Comparison of ENCODE assay signal across 9 mouse cellular contexts in genomic region chr1:132200562-132201510, GRCm38 (mm10). TPM values are rescaled to one million over a fixed set of nuclear protein-coding genes. Genes with fewer than 3 reads are reported as not detected.
DNase-seq lines count a peak whose midpoint lies in the region; ATAC-seq lines count a peak whose summit lies in the region.
"Had no signal": no experiment of that assay in that cellular context is flagged by ENCODE, and none has a peak within 500 bp of the region (broad histone marks: within the 10 kb centered on the region; RNA-seq: fewer than 3 reads in every experiment).

No protein-coding gene starts in this region.

- no peak for DNase-seq in heart, postnatal 14 days
- peak; percentile 82 to 94 for DNase-seq in left cerebral cortex, postnatal 14 days (ENCODE audit: low spot score in 2 of 2)
- DNase-seq in gastrocnemius, postnatal 36 days, result no peak
- no peak for DNase-seq in kidney, adult 18-20 months

- H3K4me2 ChIP-seq in heart, embryonic 14.5 days (ENCODE audit: low read length), result peak overlapping the region; percentile 49
- H3K4me2 ChIP-seq in forebrain, embryonic 12.5 days, result peak overlapping the region; percentile 37
- H3K4me2 ChIP-seq in neural tube, embryonic 15.5 days, result peak overlapping the region; percentile 46

- H3K9me3 ChIP-seq in heart, embryonic 14.5 days (ENCODE audit: control insufficient read depth, low read length), result no peaks in the 10 kb centered on the region
- no peaks in the 10 kb centered on the region for H3K9me3 ChIP-seq in forebrain, embryonic 12.5 days
- H3K9me3 ChIP-seq in neural tube, embryonic 15.5 days (replicated peaks), result no peaks in the 10 kb centered on the region

- H3K4me3 ChIP-seq in heart, embryonic 14.5 days (ENCODE audit: control insufficient read depth in 1 of 2, insufficient read depth in 1 of 2, low read depth in 1 of 2, low read length in 2 of 2), result peak overlapping the region in 1 of 2 experiments; percentile 6; a peak in 1 of 4 replicates
- H3K4me3 ChIP-seq in forebrain, embryonic 12.5 days (replicated peaks), result peak overlapping the region; percentile 26
- peak overlapping the region; percentile 32 for H3K4me3 ChIP-seq in neural tube, embryonic 15.5 days (replicated peaks)

- WGBS in heart, embryonic 14.5 days, result 33% methylated on average over 11 of the region's 11 CpGs
- 2% methylated on average over 11 of the region's 11 CpGs for WGBS in forebrain, embryonic 12.5 days
- 13% methylated on average over 11 of the region's 11 CpGs for WGBS in neural tube, embryonic 15.5 days

- intact Hi-C loops in heart, postnatal 14 days (cut with DNase I), result no loop called here
- intact Hi-C loops in left cerebral cortex, postnatal 14 days (cut with DNase I), result no loop called here
- intact Hi-C loops in gastrocnemius, postnatal 36 days (cut with DNase I), result loop anchor here (5.0 kb wide), 1 partner anchor 34 kb away; no protein-coding TSS in a partner anchor

- no peak overlapping the region for H3K9ac ChIP-seq in heart, embryonic 14.5 days (ENCODE audit: low read length)
- H3K9ac ChIP-seq in forebrain, embryonic 12.5 days, result peak overlapping the region; percentile 8
- H3K9ac ChIP-seq in neural tube, embryonic 15.5 days (replicated peaks), result peak overlapping the region; percentile 43

- no peak for ATAC-seq in heart, embryonic 14.5 days (ENCODE audit: insufficient number of reproducible peaks, insufficient read depth, low FRiP score, low read depth)
- ATAC-seq in cerebellum, adult (ENCODE audit: insufficient number of reproducible peaks, low FRiP score, low TSS enrichment), result peak; percentile 88
- ATAC-seq in forebrain, embryonic 12.5 days (ENCODE audit: low FRiP score), result peak; percentile 80
- peak; percentile 76 for ATAC-seq in neural tube, embryonic 15.5 days (ENCODE audit: low FRiP score)

- no peak overlapping the region for H3K27ac ChIP-seq in heart, embryonic 14.5 days (replicated peaks in 1 of 2; ENCODE audit: control insufficient read depth in 1 of 2, insufficient read depth in 1 of 2, low read depth in 2 of 2, low read length in 2 of 2)
- H3K27ac ChIP-seq in forebrain, embryonic 12.5 days, result peak overlapping the region; percentile 87
- peak overlapping the region; percentile 30; the same call in 1 of the 2 replicates for H3K27ac ChIP-seq in neural tube, embryonic 15.5 days (replicated peaks)

- peaks cover 46% of the 10 kb centered on the region for H3K27me3 ChIP-seq in heart, embryonic 14.5 days (ENCODE audit: control insufficient read depth, insufficient read depth, low read length)
- peaks cover 4% of the 10 kb centered on the region; the same call in 1 of the 2 replicates for H3K27me3 ChIP-seq in forebrain, embryonic 12.5 days
- no peaks in the 10 kb centered on the region for H3K27me3 ChIP-seq in neural tube, embryonic 15.5 days (replicated peaks)

- H3K4me1 ChIP-seq in heart, embryonic 14.5 days (ENCODE audit: control insufficient read depth in 2 of 2, insufficient read depth in 2 of 2, low read length in 2 of 2), result peaks cover 2 to 7% of the 10 kb centered on the region in 2 experiments; a peak in 3 of 4 replicates
- peaks cover 84% of the 10 kb centered on the region for H3K4me1 ChIP-seq in forebrain, embryonic 12.5 days
- H3K4me1 ChIP-seq in neural tube, embryonic 15.5 days, result peaks cover 71% of the 10 kb centered on the region

- no peaks in the 10 kb centered on the region for H3K36me3 ChIP-seq in heart, embryonic 14.5 days (ENCODE audit: control insufficient read depth, insufficient read depth, low read length)
- no peaks in the 10 kb centered on the region for H3K36me3 ChIP-seq in forebrain, embryonic 12.5 days (replicated peaks)
- H3K36me3 ChIP-seq in neural tube, embryonic 15.5 days, result peaks cover 7% of the 10 kb centered on the region; the same call in 1 of the 2 replicates

RNA-seq across cellular contexts. Expression of gene AC124108.1, which starts 9.6 kb away (rescaled TPM):
- not detected in 2 replicates for polyA plus RNA-seq in heart, embryonic 14.5 days (2014; fragmentation: Nextera tagmentation; extraction: Ambion mirVana)
- not detected for total RNA-seq in heart, postnatal 14 days (2021)
- polyA plus RNA-seq in forebrain, embryonic 12.5 days (2016; fragmentation: Nextera tagmentation; extraction: Ambion mirVana), result 5.0 and 5.7 TPM in 2 replicates
- 1 to 10 TPM; 3.7 to 3.9 TPM for total RNA-seq in left cerebral cortex, postnatal 14 days (2021)
- polyA plus RNA-seq in neural tube, embryonic 15.5 days (2015; fragmentation: Nextera tagmentation; extraction: Ambion mirVana), result 1.4 and 1.6 TPM in 2 replicates
- total RNA-seq in gastrocnemius, postnatal 36 days (2021), result not detected
- polyA plus RNA-seq: heart, postnatal 0 days had no signal

RNA-seq across cellular contexts. Expression of gene Lemd1, which starts 9.6 kb away (rescaled TPM):
- not detected in 2 replicates for polyA plus RNA-seq in heart, embryonic 14.5 days (2014; fragmentation: Nextera tagmentation; extraction: Ambion mirVana)
- total RNA-seq in heart, postnatal 14 days (2021), result not detected
- polyA plus RNA-seq in forebrain, embryonic 12.5 days (2016; fragmentation: Nextera tagmentation; extraction: Ambion mirVana), result 12.3 and 14.7 TPM in 2 replicates
- total RNA-seq in left cerebral cortex, postnatal 14 days (2021), result 1 to 10 TPM; 4.1 to 4.6 TPM
- polyA plus RNA-seq in neural tube, embryonic 15.5 days (2015; fragmentation: Nextera tagmentation; extraction: Ambion mirVana), result 16.9 and 17.6 TPM in 2 replicates
- not detected for total RNA-seq in gastrocnemius, postnatal 36 days (2021)
- polyA plus RNA-seq: heart, postnatal 0 days had no signal

RNA-seq across cellular contexts. Expression of gene Gm10188, which starts 28.7 kb away (rescaled TPM):
- not detected in 2 replicates for polyA plus RNA-seq in heart, embryonic 14.5 days (2014; fragmentation: Nextera tagmentation; extraction: Ambion mirVana)
- not detected for total RNA-seq in heart, postnatal 14 days (2021)
- polyA plus RNA-seq in forebrain, embryonic 12.5 days (2016; fragmentation: Nextera tagmentation; extraction: Ambion mirVana), result 0.38 and 0.59 TPM in 2 replicates
- not detected for total RNA-seq in left cerebral cortex, postnatal 14 days (2021)
- polyA plus RNA-seq in neural tube, embryonic 15.5 days (2015; fragmentation: Nextera tagmentation; extraction: Ambion mirVana), result 0.50 and 0.59 TPM in 2 replicates
- total RNA-seq in gastrocnemius, postnatal 36 days (2021), result not detected
- polyA plus RNA-seq: heart, postnatal 0 days had no signal

Comparison
In these comparisons a context has a peak if more than half of its experiments do, and no peak if none do; other contexts are left out.
1. H3K27ac ChIP-seq: peak in forebrain, embryonic 12.5 days (single experiment) and neural tube, embryonic 15.5 days (single experiment); none in heart, embryonic 14.5 days (0 of 2).
2. DNase-seq: peak in left cerebral cortex, postnatal 14 days (2 of 2); none in heart, postnatal 14 days (0 of 2), gastrocnemius, postnatal 36 days (0 of 2) and kidney, adult 18-20 months (single experiment).
3. RNA of gene AC124108.1, which starts 9.6 kb away (total RNA-seq): 3.7 to 3.9 TPM in left cerebral cortex, postnatal 14 days; not detected in gastrocnemius, postnatal 36 days and not detected in heart, postnatal 14 days; every median in the first group is over 4 times any median in the second.
4. RNA of gene Lemd1, which starts 9.6 kb away (total RNA-seq): 4.1 to 4.6 TPM in left cerebral cortex, postnatal 14 days; not detected in heart, postnatal 14 days and not detected in gastrocnemius, postnatal 36 days; every median in the first group is over 4 times any median in the second.
5. Peak in every context shown above with its lines, with median percentiles within 50 percentile points of each other: H3K4me2 ChIP-seq.